Mouse (Mus musculus) embryo, embryonic 11 days (tissue): ENCODE results near the gene Ltbr.

ENCODE experiments used
- DNase-seq: peaks from one replicate; pipeline ENCODE4 v3.0.0-alpha.2; 2015

Ltbr gene

DNA sequence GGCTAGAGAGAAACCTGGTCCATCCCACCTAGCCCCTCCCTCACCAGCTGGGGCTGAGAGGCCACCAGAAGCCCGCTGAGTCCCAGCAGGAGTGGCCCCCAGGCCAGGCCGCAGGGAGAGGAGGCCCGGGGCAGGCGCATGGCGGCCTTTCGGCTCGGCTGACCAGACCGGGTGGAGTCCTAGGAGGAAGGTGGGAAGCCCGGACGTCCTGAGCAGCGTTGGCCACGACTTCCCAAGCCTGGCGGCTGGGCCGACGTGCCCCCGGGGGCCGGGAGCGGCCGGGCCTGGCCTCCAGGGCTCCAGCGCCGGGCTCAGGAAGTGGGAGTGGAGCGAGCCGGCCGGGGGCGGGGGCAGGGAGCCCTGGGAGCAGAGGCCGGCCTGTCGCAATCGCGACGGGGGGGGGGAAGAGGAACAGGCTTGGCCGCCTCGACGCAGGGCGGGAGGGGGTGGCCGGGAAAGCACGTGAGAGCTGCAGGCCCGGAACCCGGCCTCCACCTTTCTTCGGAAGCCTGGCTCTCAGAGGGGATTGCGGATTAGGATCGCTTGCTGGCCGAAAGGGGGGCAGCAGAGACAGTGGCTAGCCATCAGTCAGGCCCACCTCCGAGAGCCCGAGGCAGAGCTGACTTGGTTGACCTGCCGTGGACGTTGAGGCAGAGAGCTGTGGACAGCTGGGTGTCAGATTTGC, at the start of gene Ltbr:
Gene Ltbr (minus strand): TSS at position 340 of the 685 bp plus-strand sequence.
- DNase-seq: peak; percentile 84

DNA sequence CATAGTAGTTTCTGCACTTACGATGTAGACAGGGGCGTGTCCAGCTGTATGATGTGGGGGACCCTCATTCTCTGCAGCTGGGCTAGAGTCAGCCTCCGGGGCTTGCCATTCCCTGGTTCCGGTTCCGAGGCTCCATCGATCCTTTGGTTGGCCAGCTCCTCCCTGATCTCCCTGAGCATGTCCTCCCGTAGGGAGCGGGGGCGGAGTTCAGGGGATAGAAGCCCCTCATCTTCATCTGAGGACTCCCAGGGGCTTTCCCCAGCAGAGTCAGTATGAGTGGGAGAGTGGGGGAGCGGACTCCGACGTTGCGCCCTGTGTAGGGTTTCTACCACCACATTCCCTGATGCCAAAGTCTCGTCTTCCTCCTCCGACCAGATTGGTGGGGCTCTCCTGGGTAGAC, 49.3 kb upstream of the Ltbr start:
- no peak for DNase-seq

DNA sequence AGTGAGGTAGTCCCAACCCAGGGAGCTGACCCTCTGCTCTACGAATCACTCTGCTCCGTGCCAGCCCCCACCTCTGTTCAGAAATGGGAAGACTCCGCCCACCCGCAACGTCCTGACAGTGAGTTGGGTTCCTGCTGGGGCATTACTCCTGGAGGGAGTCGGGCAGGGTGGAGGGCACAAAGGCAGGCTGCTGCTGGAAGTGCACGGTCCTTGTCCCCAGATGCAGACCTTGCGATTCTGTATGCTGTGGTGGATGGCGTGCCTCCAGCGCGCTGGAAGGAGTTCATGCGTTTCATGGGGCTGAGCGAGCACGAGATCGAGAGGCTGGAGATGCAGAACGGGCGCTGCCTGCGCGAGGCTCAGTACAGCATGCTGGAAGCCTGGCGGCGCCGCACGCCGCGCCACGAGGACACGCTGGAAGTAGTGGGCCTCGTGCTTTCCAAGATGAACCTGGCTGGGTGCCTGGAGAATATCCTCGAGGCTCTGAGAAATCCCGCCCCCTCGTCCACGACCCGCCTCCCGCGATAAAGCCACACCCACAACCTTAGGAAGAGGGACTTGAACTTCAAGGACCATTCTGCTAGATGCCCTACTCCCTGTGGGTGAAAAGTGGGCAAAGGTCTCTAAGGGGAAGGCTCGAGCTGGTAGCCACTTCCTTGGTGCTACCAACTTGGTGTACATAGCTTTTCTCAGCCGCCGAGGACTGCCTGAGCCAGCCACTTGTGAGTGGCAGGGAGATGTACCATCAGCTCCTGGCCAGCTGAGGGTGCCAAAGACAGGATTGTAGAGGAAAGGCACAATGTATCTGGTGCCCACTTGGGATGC, 48.0 kb upstream of the Ltbr start:
- peak; percentile 43 for DNase-seq

DNA sequence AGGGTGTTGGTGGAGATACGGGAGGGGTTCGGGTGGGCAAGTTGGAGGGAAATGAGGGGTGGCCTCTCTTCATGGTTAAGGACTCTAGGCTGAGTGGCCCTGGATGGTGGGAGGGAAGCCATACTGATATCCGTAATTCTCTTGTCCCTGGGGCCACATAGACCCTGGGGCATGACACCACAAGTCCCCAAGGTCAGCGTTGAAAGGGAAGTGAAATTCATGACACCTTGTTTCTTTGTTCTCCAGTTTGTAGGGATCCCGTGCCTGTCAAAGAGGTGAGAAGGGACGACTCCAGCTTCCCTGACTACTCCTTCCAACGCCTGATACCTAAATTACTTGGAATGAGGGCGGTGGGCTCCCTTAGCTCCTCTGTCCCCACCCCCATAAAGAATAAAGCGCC, 47.2 kb upstream of the Ltbr start:
- no peak for DNase-seq

DNA sequence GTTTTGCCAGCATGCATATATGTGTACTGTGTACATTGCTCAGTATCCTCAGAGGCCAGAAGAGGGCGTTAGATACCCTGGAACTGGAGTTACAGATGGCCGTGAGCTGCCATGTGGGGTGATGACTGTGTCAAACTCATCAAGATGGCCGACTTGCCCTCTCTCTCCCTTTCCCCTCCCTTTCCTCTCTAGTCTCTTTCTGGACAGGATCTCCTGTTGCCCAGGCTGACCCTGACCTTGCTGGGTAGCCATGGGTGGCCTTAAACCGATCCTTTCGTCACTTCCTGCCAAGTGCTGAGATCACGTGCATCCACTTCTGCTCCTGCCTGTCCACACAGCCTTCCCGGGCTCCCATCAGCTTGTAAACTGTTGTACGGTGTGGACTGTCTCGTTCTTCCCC, 46.3 kb upstream of the Ltbr start:
- no peak for DNase-seq

DNA sequence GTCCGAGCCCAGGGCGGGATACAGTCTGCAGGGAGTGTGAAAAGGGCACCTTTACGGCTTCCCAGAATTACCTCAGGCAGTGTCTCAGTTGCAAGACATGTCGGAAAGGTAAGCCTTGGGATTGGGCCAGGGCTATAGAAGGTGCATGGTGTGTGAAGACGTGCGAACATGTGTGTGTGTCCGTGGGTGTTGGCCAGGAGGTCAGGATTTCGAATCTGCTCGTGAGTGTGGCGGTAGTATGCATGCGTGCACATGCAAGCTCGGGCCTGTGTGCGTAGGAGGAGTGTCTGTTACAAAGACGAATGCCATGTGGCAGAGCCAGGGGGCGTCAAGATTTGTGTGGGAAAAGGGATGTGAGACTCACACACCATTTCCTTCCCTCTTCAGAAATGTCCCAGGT, 43.6 kb upstream of the Ltbr start:
- no peak for DNase-seq

DNA sequence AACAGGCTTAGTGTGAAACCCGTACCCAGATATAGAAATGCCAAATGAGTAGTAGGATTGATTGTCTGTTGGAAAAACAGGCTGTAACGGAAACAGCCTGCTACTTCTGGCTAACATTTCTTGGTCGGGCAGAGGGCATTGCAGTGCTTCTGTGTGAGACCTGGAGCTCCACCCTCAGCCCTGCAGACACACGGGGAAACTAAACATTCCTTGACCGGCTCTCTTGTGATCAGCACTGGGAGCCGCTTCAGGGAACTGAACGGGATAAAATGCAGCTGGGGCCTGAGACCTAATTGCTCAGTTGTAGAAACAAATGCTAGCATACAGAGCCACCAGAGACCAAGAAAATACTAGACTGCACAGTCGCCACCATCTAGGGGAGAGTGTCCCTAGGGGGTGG, 42.6 kb upstream of the Ltbr start:
- no peak for DNase-seq

DNA sequence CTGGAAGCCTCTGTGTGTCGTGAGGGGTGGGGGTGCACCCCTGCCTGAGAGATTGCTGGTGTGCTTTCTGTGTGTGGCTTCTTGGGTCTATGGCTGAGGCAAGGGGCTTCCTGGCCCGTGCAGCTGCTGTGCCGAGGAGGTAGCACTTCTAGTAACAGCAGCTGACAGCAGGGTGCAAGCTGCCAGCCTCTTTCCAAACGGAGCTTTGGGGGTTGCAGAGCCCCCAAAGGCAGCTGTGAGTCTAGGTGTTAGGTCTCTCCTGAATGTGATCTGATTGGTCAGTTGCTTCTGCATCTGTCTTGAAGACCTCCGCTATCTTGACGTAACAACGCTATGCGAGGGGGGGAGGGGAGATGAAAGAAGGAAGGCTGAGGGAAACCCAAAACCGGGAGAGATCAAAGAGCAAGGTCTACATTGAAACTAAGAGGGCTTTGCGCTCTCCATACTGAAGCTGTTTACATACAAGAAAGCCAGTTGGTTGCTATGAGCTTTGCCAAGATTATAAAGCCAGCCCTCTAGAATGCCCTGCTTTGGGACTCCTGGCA, 41.6 kb upstream of the Ltbr start:
- DNase-seq: peak; percentile 63

DNA sequence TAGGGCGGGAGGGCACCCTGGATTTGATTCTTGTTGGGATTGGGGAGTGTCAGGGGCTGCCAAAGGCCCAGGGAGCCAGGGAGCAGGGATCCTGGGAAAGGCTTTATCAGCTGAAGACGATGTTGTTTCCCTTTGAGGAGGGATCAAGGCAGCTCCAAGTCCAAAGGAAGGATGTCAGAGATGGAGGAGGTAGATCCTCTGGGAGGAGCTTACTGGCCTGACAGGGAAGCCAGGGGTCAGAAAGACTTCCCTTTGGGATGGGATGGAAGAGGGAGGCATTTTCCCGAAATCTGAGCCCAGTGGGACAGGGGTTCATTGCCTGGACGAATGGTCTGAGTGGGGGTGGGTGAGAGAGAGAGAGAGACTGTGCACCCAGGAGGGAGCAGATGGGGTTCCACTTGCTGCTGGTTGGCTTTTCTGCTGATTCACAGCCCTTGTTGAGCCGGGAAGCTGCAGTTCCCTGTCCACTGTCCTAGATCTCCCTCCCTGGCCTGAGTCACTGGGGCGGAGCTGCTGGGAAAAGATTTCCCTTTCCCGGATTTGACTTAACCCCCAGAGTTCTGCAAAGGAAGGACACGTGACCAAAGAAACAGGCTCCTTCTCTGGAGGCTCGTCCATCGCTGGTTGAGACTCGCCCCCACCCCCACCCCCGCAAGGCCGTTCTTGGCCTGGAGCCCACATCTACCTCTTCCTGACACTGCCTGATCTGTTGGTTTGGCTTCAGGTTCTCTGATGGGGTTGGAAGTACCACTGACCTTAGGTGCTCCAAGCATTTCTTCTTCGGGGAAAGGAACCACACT, 40.9 kb upstream of the Ltbr start:
- peak; percentile 47 for DNase-seq

DNA sequence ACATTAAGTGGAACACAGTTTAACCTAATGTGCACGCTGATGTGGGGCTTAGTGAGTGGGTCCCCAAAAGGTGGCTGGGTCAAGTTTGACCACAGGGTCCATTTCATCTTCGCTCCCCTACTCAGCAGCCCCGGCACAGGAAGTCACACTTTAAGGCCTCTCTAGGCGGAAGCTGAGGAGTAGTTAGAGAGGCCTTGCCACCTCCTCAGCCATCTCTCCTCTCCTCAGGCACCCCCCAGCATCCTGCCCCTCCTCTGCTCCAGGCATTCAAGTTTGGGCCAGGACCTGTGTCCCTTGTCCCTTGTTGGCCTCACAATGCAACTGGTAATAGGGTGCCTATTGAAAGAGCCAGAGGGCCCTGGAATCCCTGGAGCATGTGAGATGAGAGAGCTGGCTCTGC, 40.0 kb upstream of the Ltbr start:
- DNase-seq: no peak

DNA sequence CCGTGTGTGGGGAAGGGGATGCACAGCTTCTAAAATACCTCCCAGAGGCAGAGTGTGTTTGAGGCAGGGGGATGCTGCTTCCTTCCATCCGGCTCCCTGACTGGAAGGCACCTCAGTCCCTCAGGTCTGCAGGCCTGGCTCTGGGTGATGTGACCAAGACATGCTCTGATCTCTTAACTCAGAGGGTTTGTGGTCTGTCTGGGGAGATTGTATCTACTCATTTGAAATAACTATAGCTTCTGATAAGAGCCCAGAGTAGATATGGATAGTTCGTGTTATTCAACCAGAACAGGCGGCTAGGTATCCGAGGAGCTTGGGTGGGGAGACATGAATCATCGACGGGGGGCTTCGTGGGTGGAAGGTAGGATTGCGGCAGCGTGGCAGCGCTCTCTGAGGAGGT, 39.5 kb upstream of the Ltbr start:
- no peak for DNase-seq

DNA sequence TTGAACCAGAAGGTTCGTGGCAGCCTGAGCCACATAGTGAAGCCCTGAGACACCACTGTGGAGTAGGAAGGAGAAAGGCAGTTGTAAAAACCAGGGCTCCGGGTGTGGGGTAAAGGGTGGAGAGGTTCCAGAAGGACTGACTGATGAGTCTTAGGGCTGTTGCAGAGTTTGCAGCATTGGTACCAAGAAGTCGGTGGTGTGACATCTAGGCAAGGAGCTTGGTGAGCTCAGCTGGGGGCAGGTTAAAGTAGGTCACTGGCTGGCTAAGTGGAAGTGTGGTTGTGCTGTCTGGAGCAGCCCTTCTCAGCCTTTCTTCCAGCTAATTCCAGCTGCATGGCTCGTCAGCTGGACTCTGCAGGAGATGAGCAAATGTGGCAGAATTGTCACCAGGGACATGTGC, 39.1 kb upstream of the Ltbr start:
- no peak for DNase-seq

DNA sequence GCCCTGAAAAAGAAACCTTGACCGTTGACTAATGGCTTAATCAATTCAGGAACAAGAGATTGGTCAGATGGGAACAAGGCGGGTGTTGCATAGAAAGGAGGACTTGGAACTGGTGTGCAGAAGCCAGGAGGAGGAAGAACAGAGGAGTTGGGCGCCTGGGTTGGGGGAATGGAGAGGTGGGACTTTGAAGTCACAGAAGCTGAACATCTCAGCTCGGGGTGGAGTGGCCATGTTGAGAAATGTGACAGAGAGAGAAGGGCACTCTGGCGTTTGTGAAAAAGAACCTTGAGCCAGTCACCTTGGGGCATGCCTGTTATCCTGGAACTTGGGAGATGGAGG, 38.3 kb upstream of the Ltbr start:
- no peak for DNase-seq

DNA sequence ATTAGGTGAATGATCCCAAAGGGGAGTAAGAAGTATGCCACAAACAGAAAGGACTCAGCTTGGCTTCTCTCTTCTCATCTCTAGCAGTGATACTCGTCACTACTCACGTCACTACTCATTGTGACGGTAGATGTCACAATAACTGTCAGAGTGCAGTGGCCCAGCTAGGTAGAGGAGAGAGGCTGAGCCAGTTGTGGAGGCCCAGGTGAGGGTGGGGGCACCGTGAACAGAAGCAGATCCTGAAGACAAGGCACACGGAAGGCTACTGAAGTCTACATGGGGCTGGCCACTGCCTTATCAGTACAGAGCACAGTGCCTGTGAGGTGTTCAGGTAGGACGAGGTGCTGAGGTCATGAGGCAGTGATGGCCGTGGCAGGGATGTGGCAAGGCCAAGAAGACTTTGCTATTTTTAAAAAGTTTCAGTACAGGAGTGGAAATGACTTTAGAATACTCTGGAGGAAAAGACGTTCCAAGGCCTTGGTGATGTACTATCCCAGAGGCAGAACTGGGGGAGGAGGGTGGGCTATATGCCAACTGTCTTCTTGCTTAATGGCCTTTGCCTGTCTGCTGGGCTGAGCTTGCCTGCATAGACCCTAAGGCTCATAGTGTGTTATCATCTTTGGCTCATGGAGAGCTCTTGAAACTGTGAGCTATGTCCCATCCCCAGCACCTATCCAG, 37.8 kb upstream of the Ltbr start:
- DNase-seq: no peak

DNA sequence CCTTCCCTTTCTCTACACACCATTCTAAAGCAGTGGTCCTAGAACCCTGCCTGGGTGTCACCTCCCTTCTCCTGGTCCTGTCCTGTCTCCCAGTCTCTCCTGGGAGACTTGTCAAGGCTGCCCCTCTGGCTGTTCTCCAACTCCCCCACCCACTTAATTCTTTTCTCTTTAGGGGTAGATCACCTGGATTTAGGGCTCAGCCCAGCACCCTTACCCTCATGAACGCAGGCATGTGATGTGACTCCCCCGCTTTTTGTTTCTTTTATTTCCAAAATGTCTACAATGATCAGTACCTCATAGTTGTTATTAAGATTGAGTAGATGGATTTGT, 37.3 kb upstream of the Ltbr start:
- DNase-seq: no peak

DNA sequence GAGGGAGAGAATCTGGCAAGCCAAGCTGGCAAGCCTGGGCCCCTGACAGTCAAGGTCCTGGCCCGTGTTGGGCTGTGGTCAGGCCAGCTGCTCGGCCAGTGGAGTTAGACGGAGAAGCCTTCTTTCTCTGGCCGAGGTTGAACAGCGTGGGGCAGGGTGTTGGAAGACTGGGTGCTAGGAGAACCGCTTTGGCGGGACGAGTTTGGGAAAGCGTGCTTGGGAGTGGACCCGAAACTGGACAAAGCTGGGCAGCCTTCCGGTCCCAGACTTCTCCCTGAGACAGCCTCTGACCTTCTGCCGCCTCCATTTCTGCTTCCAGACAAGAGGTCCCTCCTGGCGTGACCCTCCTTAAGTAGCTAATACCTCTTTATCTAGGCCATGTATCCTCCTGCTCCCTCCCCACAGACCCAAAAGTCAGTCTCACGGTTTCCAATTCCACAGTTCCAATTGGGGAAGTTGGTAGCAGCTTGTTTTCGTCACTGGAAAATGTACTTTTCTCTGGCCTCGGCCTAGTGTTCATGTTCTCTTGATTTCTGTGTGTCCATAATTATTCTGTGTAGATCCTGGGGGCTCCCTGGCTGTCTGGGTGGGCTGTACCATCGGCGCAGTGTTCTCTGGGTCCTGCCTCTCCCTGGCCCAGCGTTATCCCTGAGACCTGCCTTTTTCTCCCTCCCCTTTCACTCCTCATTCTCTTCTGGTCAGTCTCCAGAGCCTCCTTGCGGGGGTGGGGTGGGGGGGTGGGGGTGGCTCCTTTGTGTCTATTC, 36.7 kb upstream of the Ltbr start:
- peak; percentile 36 for DNase-seq

DNA sequence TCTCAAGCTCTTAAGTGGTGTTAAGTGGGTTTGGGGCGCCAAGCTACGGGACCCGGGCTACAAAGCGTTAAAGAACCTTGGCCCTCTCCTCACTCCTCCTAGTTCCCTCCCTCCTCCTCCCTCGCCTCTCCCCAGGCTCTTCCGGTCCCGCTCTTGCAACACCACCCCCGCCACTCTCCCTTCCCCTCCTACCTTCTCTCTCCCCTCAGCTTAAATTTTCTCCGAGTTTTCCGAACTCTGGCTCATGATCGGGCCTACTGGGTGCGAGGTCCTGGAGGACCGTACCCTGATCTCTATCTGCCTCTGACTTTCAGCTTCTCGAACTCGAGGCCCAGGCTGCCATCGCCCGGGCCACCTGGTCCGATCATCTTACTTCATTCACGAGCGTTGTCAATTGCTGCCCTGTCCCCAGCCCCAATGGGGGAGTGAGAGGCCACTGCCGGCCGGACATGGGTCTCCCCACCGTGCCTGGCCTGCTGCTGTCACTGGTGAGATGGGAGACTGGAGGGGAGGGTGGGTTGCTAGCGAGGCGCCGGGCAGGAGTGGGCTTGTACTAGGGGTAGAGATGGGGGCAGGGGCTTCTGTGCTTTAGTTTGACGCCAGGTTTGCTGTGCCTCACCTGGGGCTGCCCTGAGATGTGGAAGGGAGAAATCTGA, 36.0 kb upstream of the Ltbr start:
- peak; percentile 85 for DNase-seq

DNA sequence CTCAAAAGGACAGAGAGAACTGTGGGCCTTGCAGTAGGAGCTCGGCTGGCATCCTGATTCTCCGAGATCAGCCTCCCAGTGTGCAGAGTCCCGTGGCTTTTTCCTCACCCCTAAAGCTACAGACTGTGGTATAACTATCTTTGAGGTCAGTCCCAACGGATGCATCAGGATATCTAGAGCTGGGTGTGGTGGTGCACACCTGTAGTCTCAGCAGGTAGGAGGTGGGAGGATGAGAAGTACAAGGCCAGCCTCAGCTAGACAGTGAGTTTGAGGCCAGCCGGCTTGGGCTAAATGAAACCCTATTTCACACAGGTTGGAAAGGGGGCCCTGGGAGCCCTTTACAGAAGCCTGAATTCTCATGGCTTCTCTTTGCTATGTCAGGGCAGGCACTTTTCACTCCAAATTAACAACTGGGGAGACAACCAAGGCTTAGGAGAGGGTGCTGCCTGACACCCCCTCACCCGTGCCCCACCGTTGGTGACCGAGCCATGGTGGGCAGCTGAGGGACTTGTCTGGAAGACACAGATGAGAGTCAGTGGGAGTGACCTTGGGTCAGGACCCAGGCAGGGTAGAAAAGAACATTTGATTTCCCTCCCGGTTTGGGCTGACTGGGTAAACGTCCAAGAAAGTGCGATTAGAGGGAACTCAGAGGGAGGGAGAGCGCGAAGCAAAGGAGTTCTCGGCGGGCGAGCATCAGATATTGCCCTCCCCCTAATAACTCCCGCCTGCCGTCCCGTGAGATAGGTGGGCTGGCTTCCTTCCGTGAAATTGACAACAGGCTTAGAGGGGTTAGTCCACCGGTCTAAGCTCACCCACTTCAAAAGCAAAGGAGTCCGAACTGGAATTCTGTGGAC, 35.3 kb upstream of the Ltbr start, which contains the start of gene Tnfrsf1a:
Gene Tnfrsf1a (plus strand): TSS at position 642 of the 854 bp plus-strand sequence.
- no peak for DNase-seq

DNA sequence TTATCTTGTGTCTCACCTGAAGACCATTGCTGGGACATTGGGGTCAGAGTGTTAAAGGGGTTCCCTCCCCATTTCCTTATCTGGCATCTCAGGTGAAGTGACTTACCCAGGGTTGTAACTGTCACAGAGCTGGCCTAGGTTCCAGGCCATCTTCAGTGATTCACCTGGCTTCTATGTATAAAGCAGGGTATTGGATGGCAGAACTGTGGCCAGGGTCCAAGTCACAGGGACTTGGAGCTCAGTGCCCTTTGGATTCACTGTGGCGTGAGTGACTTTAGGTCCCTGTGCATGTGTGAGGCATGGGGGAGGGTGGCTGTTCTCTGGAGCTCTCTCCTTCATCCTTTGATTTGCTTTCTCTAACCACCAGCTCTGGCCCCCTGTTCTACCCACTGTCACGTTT, 32.3 kb upstream of the Ltbr start:
- DNase-seq: no peak

DNA sequence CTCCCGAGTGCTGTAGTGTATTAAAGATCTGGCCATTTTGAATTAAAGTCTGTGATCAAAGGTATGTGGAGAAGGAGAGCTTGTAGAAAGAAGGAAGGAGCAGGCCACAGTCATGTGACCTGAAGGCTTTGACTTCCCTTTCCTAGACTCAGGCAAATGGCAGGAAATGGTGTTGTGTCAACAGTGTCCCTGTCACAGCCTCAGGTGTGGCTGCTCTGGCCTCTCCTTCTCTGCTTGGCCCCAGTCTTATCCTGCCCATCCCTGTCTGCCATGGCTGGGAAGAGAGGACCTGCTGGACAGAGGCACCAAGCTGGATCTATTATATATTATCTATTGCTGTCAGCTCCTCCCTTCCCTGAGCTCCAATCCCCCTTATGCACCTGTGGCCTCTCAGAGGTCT, 31.9 kb upstream of the Ltbr start:
- DNase-seq: no peak

DNA sequence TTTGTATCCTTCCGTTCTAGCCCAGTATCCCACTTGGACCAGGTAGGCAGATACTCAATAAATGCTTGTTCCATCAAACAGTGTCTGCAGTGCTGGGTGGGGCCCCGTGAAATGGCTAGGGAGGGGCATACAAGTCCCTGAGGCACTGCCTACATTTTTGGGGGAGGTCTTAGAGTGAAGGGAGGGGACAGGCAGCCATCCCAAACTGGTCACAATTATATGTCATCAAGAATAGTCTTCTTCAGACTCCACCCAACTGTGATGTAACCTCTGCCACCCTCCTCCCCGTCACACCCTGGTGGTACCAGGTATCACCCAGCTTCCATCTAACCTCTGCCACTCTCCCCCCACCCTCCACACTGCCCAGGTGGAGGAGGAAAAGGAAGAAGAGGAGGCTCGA, 31.2 kb upstream of the Ltbr start:
- no peak for DNase-seq
